11 mouse cellular contexts compared by ENCODE assay signal in genomic region chrX:73586181-73586580, GRCm38 (mm10). TPM values are rescaled to one million over a fixed set of nuclear protein-coding genes. Genes with fewer than 3 reads are reported as not detected.
"Had no signal": no experiment of that assay in that cellular context is flagged by ENCODE, and none has a peak within 500 bp of the region (broad histone marks: within the 10 kb centered on the region; RNA-seq: fewer than 3 reads in every experiment).

No protein-coding gene starts in this region.

- DNase-seq: gastrocnemius, postnatal 14 days; heart, adult 2 months; heart, postnatal 4 days; kidney, adult 18-20 months; kidney, adult 8-10 months; kidney, postnatal 10 days; kidney, postnatal 25 days; kidney, postnatal 4 days; liver; liver, embryonic 13.5 days had no signal

RNA-seq across cellular contexts. Expression of gene Dusp9, which starts 53.0 kb away (rescaled TPM):
- total RNA-seq: gastrocnemius, postnatal 14 days; heart, adult 2 months; heart, postnatal 25 days had no signal
